Mouse (Mus musculus) gastrocnemius, adult 2 months (tissue): ENCODE data around the gene Znhit6. TPM values are rescaled to one million over a fixed set of nuclear protein-coding genes. Genes with fewer than 3 reads are reported as not detected.
A peak's percentile ranks its signal among the peaks of the same experiment; 100 is the strongest.

ENCODE experiments used
- DNase-seq: peaks from one replicate; pipeline ENCODE4 v3.0.0; 2022
- H3K27ac ChIP-seq: fragments of 200-600 bp; 2 replicates; pipeline ENCODE4 v1.8.1; 2022; ENCODE audit warnings: mild to moderate bottlenecking
- H3K4me3 ChIP-seq: fragments of 200-600 bp; 2 replicates; pipeline ENCODE4 v1.8.1; 2022; ENCODE audit warnings: mild to moderate bottlenecking, moderate library complexity
- CTCF ChIP-seq: fragments of 200-600 bp; IDR thresholded peaks from 2 replicates; pipeline ENCODE4 v1.8.1; 2022; ENCODE audit warnings: antibody characterized with exemption, mild to moderate bottlenecking, moderate library complexity
- intact Hi-C: fragments of 180-260 bp; cut with DNase I; formaldehyde crosslinking; loops from one replicate; pipeline ENCODE4 v1.15.1; 2025
- total RNA-seq, 2 experiments: library from RNA; stranded (reverse); gene quantifications; 2 replicates each; pipeline ENCODE4 v1.2.3; 2021

The Znhit6 gene
- total RNA-seq, 2 experiments from 2014 or later = 12.3 to 12.8 TPM

GRCm38 (mm10) chr3:145583043-145583442 lies 7.0 kb downstream of the Znhit6 start:
- no peak for TF ChIP-seq CTCF
- DNase-seq = no peak
- Histone ChIP-seq H3K4me3 (no peak overlapping the region), H3K27ac (no peak overlapping the region)
- intact Hi-C loops = loop anchor here (2.0 kb wide), 1 partner anchor 324 kb away; no protein-coding TSS in a partner anchor

GRCm38 (mm10) chr3:145583522-145584200 lies 7.7 kb downstream of the Znhit6 start:
- intact Hi-C loops = loop anchor here (1.0 to 2.0 kb wide), 2 partner anchors 146 to 323 kb away; no protein-coding TSS in a partner anchor
- no peak overlapping the region for H3K4me3 ChIP-seq
- H3K27ac ChIP-seq = no peak overlapping the region
- no peak for DNase-seq
- TF ChIP-seq CTCF = peak; percentile 64

GRCm38 (mm10) chr3:145590562-145590961 lies 14.6 kb downstream of the Znhit6 start:
- intact Hi-C loops = no loop called here
- TF ChIP-seq CTCF = no peak

GRCm38 (mm10) chr3:145591841-145592542 lies 16.0 kb downstream of the Znhit6 start:
- Histone ChIP-seq H3K4me3 (no peak overlapping the region), H3K27ac (no peak overlapping the region)
- no peak for DNase-seq
- intact Hi-C loops = no loop called here
- no peak for TF ChIP-seq CTCF

More at GRCm38 (mm10) chr3:145590562-145590961, 14.6 kb downstream of the Znhit6 start:
- DNase-seq = no peak
- Histone ChIP-seq H3K4me3 (no peak overlapping the region), H3K27ac (no peak overlapping the region)

- no peak for TF ChIP-seq CTCF
- intact Hi-C loops = no loop called here
- Histone ChIP-seq H3K27ac (no peak overlapping the region), H3K4me3 (no peak overlapping the region)
- DNase-seq = no peak
Observed at GRCm38 (mm10) chr3:145595354-145595753, 19.3 kb downstream of the Znhit6 start.

DNA sequence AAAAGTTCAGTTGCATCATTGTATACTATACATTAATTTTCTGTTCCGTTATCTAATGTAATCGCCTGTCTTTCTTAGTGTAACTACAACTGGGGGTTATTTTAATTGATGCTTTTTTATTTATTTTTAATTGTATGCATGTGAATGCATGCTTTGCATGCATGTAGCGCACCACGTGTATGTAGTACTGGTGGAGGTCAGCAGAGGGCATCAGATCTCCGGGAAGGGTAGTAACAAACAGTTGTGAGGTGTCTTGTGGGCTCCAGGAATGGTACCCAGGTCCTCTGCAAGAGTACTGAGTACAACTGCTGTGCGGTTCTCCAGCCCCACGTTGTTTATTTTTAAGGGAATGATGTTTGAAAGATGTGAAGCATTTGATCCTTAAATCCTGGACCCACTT lies 23.1 kb downstream of the Znhit6 start:
- intact Hi-C loops = no loop called here
- DNase-seq = no peak
- Histone ChIP-seq H3K27ac (no peak overlapping the region), H3K4me3 (no peak overlapping the region)
- peak; percentile 7; the same call in 1 of the 2 replicates for TF ChIP-seq CTCF

DNA sequence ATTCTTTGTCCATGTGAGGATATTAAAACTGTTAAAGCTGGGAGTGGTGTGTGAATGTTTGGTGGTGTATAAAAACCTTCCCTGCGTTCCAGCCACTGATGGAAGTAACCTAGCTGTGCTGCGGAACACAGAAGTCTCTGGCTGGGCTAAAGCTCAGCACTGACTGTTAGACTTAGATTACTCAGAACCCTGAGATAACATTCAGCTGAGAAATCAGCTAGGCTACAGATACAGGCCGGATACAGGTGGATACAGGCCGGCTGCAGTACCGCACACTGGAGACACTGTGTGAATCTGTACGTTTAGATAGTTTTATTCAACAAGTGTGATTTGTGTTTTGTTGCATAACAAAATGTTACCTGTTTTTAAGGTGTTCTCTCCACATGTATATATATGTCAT lies 24.8 kb downstream of the Znhit6 start:
- intact Hi-C loops = no loop called here
- TF ChIP-seq CTCF = no peak
- H3K27ac ChIP-seq = no peak overlapping the region
- DNase-seq = no peak
- no peak overlapping the region for H3K4me3 ChIP-seq

- Histone ChIP-seq H3K27ac (no peak overlapping the region), H3K4me3 (no peak overlapping the region)
- no peak for TF ChIP-seq CTCF
- intact Hi-C loops = no loop called here
- no peak for DNase-seq
Observed at GRCm38 (mm10) chr3:145601345-145601744, 25.3 kb downstream of the Znhit6 start.

DNA sequence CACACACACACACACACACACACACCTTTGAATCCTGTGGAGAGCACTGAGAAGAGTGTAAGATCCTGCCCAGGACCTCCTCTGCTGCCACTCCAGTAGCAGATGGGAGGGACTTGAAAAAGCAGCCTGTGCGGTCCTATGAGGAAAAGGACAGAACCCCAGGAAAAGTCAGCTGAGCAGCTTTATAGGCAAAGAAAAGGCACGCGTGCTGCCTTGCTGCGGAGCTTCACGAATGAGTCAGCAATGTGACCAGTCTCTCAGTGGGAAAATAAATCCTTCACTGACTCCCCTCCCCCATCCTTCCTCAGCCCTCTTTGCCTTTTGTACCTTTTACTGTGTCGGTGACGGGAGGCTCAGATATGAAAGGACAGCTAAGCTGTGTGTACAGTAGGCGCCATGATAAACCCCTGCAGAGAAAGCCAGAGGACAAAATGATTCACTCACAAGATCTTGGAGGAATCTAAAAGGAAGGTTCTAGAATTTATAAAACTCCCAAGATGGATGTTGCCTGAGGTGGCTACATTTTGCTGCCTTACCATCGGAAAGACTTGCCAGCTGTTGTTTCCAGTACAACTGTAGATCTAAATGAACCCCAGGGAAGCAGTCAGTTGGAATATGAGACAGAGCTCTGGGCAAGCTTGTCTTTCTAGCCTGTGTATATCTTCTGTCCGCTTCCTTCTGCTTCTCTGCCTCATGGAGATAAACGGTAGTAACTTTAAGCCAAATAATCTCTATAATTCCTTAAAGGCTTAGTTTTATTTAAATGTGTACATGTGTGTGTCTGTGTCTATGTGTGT lies 26.6 kb downstream of the Znhit6 start:
- no peak for TF ChIP-seq CTCF
- H3K27ac ChIP-seq = peak overlapping the region; percentile 8; the same call in 1 of the 2 replicates
- no peak overlapping the region for H3K4me3 ChIP-seq
- DNase-seq = no peak
- intact Hi-C loops = no loop called here

GRCm38 (mm10) chr3:145605437-145606123 lies 29.6 kb downstream of the Znhit6 start:
- H3K27ac ChIP-seq = peak overlapping the region; percentile 50
- peak; percentile 35 for DNase-seq
- TF ChIP-seq CTCF = no peak
- H3K4me3 ChIP-seq = no peak overlapping the region
- intact Hi-C loops = no loop called here

GRCm38 (mm10) chr3:145608320-145608719 lies 32.3 kb downstream of the Znhit6 start:
- Histone ChIP-seq H3K4me3 (no peak overlapping the region), H3K27ac (no peak overlapping the region)
- no peak for TF ChIP-seq CTCF
- intact Hi-C loops = no loop called here
- DNase-seq = no peak

GRCm38 (mm10) chr3:145612662-145613061 lies 36.7 kb downstream of the Znhit6 start:
- no peak for DNase-seq
- Histone ChIP-seq H3K27ac (no peak overlapping the region), H3K4me3 (no peak overlapping the region)
- intact Hi-C loops = no loop called here
- TF ChIP-seq CTCF = peak; percentile 66

DNA sequence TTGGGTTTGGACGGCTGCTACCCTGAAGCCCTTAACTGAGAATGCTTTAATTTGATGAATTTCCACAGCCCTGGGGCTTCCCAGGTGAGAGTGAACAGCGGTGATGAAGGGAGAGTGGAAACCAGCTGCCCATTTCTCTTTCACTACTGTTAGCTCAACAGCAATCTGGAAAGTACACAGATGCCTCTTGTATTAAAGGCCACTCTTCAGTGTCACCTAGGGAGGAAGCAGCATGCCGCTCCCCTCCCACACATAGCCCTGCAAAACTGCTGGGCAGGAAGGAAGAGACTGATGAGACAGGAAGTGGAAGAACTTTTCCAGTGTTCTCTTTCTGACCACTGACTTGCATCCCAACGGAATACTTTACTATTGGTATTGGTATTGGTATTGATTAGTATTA lies 37.2 kb downstream of the Znhit6 start:
- DNase-seq = no peak
- no peak for TF ChIP-seq CTCF
- intact Hi-C loops = no loop called here
- Histone ChIP-seq H3K27ac (no peak overlapping the region), H3K4me3 (no peak overlapping the region)
